Mouse (Mus musculus) thymus, adult 2 months (tissue): ENCODE measurements around the gene Btbd9.

Experiments
- CTCF ChIP-seq: fragments of 200-500 bp; IDR thresholded peaks from 2 replicates; pipeline ENCODE4 v1.5.1; 2012; ENCODE audit warnings: mild to moderate bottlenecking, control low read depth, low read length, moderate library complexity, borderline replicate concordance; ENCODE audit not compliant: control insufficient read depth, poor library complexity, insufficient read depth; ENCODE audit errors: extremely low read depth
- POLR2A ChIP-seq: fragments of 200-500 bp; IDR thresholded peaks from 2 replicates; pipeline ENCODE4 v1.6.1; 2012; ENCODE audit warnings: mild to moderate bottlenecking, low read length, control low read depth, moderate library complexity; ENCODE audit not compliant: control insufficient read depth, poor library complexity, insufficient read depth; ENCODE audit errors: extremely low read depth

GRCm38 (mm10) chr17:30448562-30448961 lies 127.7 kb downstream of the Btbd9 start:
- TF ChIP-seq CTCF (no peak), POLR2A (no peak)
